Mouse (Mus musculus): ENCODE measurements around the gene Rnpc3.
A peak's percentile ranks its signal among the peaks of the same experiment; 100 is the strongest.

Gene Rnpc3

DNA sequence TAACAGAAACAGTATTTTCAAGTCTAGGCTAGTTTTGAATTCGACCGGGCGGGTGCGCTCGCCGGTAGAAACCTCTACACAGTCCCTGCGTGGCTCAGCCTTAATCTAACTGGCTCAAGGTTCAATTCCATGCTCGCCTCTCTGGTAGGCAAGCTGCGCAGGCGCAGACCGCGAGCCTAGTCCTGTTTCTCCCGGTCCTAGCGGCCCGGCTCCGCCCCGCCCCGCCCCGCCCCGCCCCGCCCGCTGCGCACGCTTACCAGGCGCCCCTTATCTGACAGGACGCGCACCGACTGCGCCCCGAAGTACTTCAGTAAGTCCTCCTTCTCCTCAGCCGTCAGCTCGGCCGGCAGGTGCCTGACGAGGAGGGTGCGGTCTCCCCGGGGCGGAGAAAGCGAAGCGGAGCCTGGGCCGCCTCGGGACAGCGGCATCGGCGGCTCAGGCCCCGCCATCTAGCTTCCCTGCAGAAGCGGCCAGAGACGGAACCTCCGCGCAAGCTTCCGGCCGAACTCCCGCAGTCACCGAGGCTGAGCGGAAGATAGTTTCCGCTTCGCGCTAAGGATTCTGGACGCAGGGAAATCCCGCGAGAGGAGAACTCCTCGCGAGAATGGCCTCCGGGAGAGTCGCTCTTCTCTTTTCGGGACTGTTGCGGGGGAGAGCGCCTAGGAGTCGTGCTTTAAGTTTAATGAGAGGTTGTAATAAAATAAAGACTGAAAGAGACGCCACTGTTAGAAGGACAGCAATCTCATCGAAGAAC is at the start of gene Rnpc3:
Gene Rnpc3, minus strand, starts transcription at position 544 of the 754 bp plus-strand sequence.
- DNase-seq (ENCODE audit: low read depth, low spot score) = peak; percentile 99

DNA sequence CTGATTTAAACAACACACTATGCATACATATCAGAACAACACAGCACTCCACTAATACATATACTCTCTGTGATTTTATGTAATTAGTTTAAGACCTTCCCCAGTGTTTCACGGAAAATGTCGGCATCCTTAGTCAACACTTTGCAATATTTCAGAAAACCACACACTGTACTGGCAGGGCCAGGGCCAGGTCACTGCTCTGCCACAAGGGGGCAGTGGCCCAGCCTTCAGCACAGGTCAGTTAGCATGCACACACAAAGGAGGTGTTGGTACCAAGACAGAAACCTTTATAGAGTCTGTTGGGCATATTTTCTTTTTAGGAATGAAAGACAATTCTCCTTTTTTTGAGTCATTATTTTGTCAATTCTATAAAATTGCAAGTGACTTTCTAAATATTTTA is 27.0 kb upstream of the Rnpc3 start:
- DNase-seq (ENCODE audit: low read depth, low spot score) = peak; percentile 46

DNA sequence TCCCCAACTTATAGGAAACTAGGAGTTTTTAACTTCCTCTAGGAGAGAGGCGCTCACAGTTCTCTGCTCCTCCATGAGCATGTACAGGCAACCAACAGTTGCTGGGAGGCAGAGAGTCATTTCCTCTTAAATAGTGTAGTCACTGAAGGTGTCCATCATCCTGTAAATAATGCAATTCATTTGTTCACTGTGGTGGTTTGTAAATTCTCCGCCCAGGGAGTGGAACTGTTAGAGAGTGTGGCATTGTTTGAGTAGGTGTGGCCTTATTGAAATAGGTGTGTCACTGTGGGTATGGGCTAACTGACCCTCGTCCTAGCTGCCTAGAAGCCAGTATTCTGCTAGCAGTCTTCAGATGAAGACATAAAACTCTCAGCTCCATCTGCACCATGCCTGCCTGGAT is 24.4 kb upstream of the Rnpc3 start:
- no peak for DNase-seq (ENCODE audit: low read depth, low spot score)

DNA sequence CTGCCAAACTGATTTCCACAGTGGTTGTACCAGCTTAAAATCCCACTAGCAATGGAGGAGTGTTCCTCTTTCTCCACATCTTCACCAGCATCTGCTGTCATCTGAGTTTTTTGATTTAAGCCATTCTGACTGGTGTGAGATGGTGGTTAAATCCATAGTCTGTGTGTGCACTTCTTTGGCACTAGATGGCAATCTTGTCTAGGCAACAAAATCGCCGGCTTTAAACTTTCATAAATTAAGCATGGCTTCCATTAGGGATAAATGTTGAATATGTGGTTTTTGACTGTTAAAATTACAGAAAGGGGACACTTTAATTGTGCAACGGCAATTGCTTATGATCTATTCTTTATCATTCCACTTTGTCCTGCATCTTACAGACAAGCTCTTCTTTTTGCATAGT is 21.4 kb upstream of the Rnpc3 start:
- DNase-seq (ENCODE audit: low read depth, low spot score) = peak; percentile 31

DNA sequence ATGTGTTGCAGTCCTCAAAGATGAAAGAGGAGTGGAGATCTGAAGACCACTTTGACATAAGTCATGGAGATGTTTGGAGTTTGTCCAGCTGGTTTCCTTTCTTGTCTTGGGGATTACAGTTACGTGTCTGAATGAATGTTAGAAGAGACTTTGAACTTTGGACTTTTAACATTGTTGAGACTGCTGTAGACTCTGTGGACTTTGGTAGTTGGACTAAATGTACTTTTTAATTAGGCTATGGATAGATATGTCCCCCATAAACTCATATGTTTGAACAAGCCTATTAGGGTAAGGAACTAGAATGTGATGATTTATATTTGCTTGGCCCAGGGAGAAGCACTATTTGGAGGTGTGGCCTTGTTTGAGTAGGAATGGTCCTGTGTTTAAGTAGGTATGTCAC is 9.6 kb upstream of the Rnpc3 start:
- no peak for DNase-seq (ENCODE audit: low read depth, low spot score)

DNA sequence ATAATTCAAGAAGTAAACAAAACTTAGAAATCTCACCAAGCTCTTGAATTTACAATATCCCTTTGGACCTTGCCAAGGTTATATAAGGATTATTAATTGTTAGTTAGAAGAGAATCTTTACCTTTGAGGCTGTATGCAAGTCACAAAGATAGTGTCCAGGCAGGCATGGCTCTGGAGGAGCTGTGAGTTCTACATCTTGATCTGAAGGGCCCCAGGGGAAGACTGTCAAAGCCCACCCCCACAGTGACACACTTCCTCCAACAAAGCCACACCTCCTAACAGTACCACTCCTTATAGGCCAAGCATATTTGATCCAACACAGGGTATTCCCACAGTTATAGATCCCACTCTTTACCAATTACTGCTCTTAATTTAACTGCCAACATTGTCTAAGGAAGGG is 4.3 kb upstream of the Rnpc3 start:
- no peak for DNase-seq (ENCODE audit: low read depth, low spot score)

DNA sequence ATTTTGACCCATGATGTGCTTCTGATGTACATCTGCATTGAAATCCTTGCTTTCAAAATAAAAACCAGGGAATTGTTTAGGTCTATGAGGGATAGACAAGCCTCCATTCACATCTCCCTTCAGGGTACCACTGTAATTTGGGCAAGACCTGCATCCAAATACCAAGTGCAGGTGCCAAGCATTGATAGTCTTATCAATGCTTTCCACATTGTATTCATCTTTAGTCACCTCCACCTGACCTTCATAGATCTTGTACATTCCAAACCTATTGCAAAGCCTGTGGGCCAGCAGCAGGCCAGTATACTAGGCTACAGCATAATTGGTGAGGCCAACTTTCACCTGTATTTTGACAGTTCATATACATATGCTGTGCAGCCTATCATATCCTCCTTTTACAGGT is 1.7 kb upstream of the Rnpc3 start:
- DNase-seq (ENCODE audit: low read depth, low spot score) = no peak

DNA sequence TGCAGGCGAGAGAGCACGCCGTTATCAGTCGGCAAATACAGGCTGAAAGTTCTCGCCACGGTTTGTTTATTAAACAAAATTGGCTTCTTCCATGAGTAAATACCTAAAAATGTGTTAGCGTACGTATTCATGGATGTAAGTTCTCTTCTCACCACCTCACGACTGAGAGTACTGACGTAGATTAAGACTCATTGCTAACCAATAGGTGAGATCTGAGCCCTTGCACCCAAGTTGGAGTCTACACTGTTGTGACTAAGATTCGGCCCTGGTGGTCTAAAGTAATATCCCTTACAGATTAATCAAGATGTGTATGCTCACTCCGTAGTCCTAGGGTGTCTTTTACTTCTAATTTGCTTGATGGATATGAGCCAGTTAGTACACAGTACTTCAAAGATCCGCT is 615 bp upstream of the Rnpc3 start:
- peak; percentile 12 for DNase-seq (ENCODE audit: low read depth, low spot score)

DNA sequence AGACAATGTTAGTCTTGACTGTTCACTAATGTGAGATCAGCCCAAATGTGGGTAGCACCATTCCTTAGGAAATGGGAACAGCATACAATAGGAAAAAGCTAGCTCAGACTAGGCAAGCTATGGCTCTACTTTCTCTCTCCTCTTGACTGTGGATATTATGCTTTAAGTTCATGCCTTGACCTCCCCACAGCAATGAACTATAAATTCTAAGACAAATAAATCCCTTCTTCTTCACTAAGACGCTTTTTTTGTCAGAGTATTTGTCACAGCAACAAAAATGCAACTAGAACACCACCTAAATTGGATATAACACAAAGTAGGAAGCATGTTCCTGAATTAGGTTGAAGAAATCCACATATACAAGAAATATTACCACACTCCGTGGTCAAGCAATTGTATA is 23.4 kb downstream of the Rnpc3 start, which contains the start of gene Amy1:
Gene Amy1, minus strand, starts transcription at position 101 of the 400 bp plus-strand sequence.
- DNase-seq (ENCODE audit: low read depth, low spot score) = no peak

DNA sequence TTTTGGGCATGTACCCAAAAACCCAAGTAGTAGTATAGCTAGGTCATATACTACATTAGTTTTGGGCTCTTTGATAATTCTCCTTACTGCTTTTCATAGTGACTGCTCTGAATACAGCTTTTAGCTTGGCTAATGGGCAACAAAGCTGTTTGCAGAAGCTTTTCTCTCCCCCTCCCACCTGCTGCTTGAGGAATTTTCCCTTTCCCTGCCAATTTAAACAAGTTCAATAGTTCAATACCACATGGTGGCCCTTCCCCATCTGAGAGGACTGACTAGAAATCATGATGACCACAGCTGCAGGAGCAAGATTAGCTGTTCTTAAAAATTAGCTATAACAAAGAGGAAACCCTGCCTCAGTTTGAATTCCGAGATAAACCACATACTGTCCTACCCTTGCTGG is 39.1 kb downstream of the Rnpc3 start:
- DNase-seq (ENCODE audit: low read depth, low spot score) = no peak

DNA sequence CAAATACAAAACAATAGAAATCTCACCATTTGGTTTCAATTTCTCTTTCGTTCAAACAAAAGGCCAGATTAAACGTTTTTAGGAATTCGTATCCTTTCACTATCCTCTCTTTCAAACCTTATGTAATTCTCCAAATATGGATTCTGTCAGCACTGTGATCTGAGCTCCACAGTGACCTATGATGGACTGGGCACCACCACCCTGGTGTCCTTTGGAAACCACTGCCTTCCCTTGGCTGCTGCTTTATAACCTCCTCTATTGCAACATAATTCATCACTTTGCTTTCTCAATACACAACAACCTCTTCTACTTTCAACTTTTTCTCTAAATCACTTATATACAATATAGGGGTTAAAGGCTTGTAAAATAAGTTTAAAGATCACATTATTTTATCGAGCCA is 55.4 kb downstream of the Rnpc3 start:
- DNase-seq (ENCODE audit: low read depth, low spot score) = no peak

DNA sequence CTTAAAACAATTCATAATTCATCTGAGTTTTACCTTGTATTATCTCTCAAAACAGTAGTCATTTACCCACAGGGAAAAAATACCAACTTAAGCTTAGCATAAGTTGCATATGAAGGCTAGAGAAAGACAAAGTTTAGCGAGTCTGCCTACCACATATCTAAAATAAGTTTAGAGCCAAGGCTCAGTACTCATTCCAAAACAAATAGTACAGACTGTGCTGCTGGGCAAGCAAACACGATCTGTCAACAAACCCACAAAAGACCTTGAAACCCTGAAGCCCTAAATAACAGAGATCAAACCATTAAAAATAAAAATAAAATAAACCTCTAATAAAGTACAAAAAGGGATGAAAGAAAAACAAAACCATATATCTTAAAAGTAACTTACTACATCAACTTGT is 55.8 kb downstream of the Rnpc3 start:
- no peak for DNase-seq (ENCODE audit: low read depth, low spot score)

DNA sequence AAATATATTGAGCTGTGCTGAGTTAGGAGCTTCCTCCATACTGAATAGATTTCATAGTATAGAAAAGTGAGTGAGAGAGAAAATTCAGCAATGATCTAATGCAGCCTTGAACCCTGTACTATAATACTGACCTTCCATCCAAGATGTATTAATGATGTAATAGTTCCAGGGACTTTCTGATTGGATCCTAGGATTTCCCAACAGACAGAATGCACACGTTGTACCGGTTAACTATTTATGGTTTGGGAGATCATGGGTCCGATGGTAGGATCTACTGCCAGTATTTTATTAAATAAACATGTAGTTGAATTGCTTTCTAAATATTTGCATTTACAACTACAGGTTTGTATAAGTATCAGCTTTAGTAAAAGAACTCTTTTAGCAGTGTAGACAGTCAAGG is 57.8 kb downstream of the Rnpc3 start:
- DNase-seq (ENCODE audit: low read depth, low spot score) = no peak

Measured in forelimb bud, embryonic 11.5 days (tissue).